Mouse (Mus musculus): ENCODE data around the gene 2410004P03Rik.

GRCm38 (mm10) chr12:17011100-17011870 lies at the start of gene 2410004P03Rik:
- TF ChIP-seq POLR2A (IDR thresholded peaks at IDR 0.05; ENCODE audit: insufficient read length, low read depth) (no peak), REST (IDR thresholded peaks at IDR 0.05; ENCODE audit: insufficient read depth, insufficient read length) (no peak), MAX (IDR thresholded peaks at IDR 0.05; ENCODE audit: low read depth) (no peak), E2F4 (IDR thresholded peaks at IDR 0.05; ENCODE audit: insufficient read depth) (no peak), POLR2AphosphoS2 (IDR thresholded peaks at IDR 0.05; ENCODE audit: insufficient read length, low read depth) (no peak), TCF3 (IDR thresholded peaks at IDR 0.05; ENCODE audit: insufficient read length, low read depth) (no peak), MYOG (IDR thresholded peaks at IDR 0.05; ENCODE audit: control insufficient read depth in 1 of 3, insufficient read depth in 1 of 3, insufficient read length in 2 of 3, low read depth in 2 of 3) (no peak), CEBPB (IDR thresholded peaks at IDR 0.05; ENCODE audit: insufficient read depth, poor library complexity, severe bottlenecking) (no peak), MYOD1 (IDR thresholded peaks at IDR 0.05; ENCODE audit: control insufficient read depth in 1 of 3, insufficient read length in 2 of 3, low read depth in 2 of 3) (no peak), USF1 (IDR thresholded peaks at IDR 0.05; ENCODE audit: low read depth) (no peak), TCF12 (IDR thresholded peaks at IDR 0.05; ENCODE audit: insufficient read depth, poor library complexity, severe bottlenecking) (no peak)
